Mouse (Mus musculus): ENCODE data around the gene Sucla2.

Sucla2 gene

DNA sequence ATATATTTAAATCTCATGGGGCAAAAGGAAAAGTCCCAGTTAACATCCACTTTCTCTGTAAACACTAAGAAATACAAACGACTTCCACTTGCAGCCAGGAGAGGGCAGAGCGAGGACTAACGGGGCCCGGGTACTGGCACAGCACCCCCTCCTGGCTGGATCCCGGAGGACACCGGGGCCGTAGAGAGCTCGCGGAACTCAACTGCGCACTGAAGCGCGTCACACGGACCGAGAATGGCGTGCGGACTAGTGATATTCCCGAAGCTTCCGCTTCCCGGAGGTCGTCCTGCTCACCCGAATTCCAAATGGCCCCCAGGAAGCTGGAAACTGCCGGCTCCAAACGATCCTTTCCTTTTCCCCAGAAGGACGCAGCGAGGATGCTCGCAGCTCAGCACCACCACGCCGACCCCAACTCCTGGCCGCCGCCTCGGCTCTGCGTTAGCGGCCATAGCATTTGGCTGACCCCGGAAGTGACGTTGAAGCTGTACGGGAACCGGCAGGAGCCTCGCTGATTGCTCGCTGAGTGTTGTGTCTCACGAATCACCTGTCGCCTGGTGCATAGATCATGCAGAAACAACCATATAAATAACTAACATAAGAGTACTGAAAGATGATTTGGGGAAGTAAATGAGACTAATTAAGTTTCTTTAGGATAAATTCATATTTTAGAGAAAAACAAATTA lies at the start of gene Sucla2:
TSS of gene Sucla2 (plus strand) at position 554 of the 683 bp plus-strand sequence.
- DNase-seq (ENCODE audit: low spot score) = peak; percentile 94

DNA sequence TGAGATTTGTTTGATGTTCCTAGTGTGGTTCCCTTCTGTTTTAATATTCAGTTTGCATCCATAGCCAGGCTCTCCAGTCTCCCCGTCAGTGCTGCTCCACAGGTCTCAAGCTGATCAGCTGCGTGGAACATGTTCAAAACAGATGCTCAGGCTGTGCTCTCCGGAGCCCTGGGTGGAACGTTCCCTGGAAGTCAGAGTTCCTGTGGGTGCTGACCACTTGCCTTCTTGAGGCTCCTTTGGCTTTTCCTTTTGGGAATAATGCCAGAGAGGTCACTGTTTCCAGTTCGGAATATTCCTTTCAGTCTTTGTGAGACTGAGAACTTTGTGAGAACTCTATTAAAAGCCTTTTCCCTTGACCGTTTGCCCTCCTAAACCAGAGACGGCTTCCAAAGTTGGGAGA lies 49.6 kb upstream of the Sucla2 start:
- DNase-seq (ENCODE audit: low spot score) = no peak

DNA sequence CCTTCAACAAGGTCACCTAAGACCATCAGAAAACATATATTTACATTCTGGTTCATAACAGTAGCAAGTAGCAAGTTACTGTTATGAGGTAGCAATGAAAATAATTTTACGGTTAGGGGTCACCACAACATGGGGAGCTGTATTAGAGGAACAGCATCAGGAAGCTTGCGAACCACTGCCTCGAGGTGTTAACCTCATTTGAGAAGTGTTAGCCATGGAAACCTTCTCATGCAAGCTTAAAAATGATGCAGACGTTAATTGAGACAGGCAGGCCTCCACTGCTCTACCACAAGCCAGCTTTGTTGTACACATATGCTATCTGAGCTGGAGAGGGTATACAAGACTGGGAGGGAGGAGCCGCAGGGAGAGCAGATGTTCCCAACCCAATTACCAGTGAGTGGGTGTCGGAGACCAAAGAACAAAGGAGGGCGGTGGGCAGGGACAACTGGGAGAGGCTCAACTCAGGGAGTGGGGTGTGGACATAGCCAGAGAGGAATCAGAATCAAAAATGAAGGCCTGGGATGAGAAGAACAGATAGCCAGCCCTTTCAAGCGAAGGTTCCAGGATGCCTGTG lies 48.7 kb upstream of the Sucla2 start:
- DNase-seq (ENCODE audit: low spot score) = peak; percentile 22

DNA sequence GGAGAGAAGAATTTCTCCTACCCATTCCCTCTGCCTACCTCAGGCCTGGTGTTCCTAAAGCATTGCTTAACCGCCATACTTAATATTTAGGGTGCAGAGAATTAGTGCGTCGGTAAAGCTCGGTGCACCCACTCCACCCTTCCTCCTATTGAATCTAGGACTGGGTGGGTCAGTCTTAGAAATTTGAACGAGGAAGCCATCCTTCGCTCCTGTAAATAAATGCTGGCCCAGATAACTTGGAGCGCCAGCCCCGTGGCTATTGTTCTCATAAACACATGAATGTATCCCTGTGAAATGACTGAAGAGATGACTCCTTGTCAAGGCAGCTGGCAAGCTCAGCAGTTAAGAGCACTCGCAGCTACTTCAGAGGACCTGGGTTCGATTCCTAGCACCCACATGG lies 48.0 kb upstream of the Sucla2 start:
- DNase-seq (ENCODE audit: low spot score) = no peak

DNA sequence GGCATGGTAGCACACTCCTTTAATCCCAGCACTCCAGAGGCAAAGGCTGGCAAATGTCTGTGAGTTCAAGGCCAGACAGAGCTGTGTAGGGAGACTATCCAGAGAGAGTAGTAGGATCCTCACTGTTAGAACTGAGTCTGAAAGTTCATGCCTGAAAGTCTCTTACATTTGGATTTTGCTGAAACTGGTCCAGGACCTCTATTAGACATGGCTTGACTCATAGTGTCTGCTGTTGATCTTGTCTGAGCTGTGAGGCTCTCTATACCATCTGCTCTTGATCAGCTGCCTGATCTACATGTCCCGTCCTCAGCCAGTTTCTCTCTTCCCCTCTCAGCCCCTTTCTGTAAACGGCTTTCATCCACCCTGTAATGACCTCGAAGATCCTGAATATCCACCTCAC lies 46.8 kb upstream of the Sucla2 start:
- DNase-seq (ENCODE audit: low spot score) = no peak

- DNase-seq (ENCODE audit: low spot score) = no peak
Measured at GRCm38 (mm10) chr14:73479771-73480170, 45.3 kb upstream of the Sucla2 start.

- DNase-seq (ENCODE audit: low spot score) = no peak
Measured at GRCm38 (mm10) chr14:73483516-73484229, 41.4 kb upstream of the Sucla2 start.

GRCm38 (mm10) chr14:73484366-73485110 lies 40.6 kb upstream of the Sucla2 start:
- DNase-seq (ENCODE audit: low spot score) = no peak

DNA sequence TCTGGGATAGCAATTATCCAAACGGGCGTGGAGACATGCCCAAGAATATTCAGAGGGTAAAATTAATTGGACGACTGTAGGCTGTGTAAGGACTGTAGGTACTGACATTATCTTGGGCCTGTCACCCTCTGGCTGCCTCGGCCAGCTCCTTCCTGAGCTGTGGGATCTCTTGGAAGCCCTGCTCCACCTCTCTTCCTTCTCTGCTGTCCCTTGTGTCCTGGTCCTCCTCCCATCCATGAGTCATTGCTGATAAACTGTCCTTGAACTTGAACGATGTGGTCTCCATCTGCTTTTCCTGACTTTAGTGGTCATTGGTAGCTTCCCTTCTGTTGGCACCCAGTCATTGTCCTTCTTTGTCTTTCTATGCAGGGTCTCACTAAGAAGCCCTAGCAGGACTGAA lies 38.5 kb upstream of the Sucla2 start:
- no peak for DNase-seq (ENCODE audit: low spot score)

DNA sequence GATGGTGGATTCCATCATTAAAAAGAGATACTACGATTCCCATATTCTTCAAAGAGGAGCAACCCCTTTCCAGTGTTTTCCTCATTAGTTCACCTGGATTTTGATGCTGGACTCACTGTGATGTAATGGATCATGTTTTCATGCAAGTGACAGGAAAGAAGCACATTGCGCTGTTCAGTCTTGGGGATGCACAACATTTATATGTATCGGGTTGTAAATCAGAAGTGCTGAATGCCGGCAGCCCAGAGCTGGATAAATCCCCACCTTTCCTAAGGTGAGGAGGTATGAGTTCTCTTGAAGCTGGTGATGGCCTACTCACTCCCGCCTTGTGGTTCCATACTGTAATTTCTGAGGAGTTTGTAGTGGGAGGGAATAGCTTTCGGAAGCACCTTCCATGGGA lies 31.8 kb upstream of the Sucla2 start:
- DNase-seq (ENCODE audit: low spot score) = no peak

- no peak for DNase-seq (ENCODE audit: low spot score)
Measured at GRCm38 (mm10) chr14:73494122-73494521, 31.0 kb upstream of the Sucla2 start.

- no peak for DNase-seq (ENCODE audit: low spot score)
Measured at GRCm38 (mm10) chr14:73495753-73496152, 29.4 kb upstream of the Sucla2 start.

- DNase-seq (ENCODE audit: low spot score) = no peak
Measured at GRCm38 (mm10) chr14:73501283-73501682, 23.8 kb upstream of the Sucla2 start.

- DNase-seq (ENCODE audit: low spot score) = no peak
Measured at GRCm38 (mm10) chr14:73501721-73502120, 23.4 kb upstream of the Sucla2 start.

- DNase-seq (ENCODE audit: low spot score) = no peak
Measured at GRCm38 (mm10) chr14:73502591-73503184, 22.4 kb upstream of the Sucla2 start.

DNA sequence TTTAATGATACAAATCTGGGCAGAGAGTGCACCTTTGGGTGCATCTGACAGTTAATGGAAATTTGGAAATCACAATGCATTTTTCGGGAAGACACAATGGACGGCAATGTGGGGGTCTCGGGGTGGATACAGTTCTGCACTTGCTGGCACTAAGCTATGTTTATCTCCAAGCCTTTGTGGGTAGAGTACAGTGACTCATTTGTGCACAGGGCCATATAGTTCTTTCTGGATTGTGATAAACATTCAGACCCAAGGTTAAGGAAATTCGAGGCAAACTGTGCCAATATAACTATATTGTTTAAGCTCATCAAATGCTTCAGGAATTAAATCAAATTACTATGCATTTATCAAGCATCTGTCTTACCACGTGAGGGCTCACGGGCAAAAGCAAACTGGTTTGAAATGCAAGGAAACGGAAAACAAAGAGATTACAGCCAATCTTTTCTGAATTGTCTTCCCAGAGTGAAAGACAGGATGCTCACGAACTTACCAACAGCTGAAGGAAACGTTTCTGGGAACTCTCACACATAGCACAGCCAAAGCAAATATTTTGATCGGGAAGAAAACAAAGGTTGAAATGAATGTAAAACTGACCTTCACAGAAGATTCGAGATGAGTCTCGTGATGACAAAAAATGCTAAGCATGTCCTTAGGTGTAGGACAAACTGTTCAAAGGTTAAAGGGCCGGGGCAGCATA lies 21.7 kb upstream of the Sucla2 start:
- DNase-seq (ENCODE audit: low spot score) = no peak

DNA sequence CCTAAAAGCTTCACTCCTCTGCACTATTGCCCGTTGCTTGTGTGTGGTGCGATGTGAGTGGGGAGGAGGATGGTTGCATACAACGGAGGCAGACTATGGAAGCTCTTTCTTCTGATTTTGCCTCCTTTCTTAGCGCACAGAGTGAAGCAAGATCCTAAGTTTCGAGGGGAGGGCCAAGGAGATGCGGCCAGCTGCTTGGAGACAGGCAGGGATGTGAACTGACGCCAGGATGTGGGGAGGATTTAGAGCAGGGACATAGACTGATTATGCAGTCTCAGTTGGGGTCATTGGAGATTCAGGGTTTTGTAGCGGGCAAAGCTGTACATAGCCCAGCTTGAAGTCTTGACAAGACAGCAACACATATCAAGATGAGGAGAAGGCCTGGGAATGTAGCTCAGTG lies 18.8 kb upstream of the Sucla2 start:
- DNase-seq (ENCODE audit: low spot score) = no peak

DNA sequence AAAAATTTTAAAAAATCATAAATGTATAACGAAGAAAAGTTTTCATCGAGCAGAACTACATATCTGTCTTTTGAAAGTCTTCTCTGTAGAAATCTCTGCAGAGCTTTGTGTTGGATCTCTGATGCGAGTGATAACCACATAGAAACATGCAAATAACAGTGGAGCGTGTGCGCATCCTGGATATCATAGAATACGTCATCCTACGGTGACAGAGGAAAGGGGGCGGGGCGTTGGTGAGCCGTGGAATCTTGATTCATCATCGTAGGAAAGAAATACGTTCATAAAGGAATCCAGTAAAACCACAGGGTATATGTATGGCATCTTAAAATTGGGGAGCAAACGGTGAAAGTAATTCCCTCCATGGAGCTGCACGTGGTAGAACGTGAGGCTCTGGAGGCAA lies 17.9 kb upstream of the Sucla2 start:
- DNase-seq (ENCODE audit: low spot score) = no peak

- no peak for DNase-seq (ENCODE audit: low spot score)
Measured at GRCm38 (mm10) chr14:73507702-73508376, 17.3 kb upstream of the Sucla2 start.

DNA sequence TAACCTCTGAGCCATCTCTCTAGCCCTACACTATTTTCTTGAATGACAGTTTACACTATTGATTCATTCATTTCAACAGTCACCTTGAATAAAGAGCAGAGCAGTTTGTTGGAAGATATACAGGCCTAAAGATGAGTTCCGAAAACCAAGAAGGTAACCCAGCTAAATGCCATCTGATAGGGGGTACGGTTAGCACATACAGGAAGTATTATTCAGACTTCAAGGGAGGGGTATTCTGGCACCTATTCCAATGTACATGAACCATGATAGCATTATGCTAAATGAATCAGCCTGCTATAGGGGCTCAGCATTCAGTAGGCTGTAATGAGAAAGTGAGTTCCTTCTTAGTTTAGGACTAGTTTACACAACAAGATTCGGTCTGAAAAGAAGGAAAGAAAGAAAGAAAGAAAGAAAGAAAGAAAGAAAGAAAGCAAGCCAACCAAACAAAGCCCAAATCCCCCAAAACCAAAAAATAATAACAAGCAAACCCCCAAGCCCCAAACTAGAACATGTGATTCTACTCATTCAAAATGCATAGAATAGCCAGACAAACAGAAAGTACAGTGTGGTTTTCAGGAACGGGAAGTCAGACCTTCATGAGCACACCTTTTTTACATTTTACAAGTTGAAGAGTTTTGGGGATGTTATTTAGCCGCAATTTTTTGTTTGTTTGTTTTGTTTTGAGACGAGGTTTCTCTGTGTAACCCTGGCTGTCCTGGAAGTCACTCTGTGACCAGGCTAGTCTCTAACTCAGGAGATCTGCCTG lies 16.3 kb upstream of the Sucla2 start:
- no peak for DNase-seq (ENCODE audit: low spot score)
